ENCODE assay signal across 9 mouse cellular contexts in the genomic region with DNA sequence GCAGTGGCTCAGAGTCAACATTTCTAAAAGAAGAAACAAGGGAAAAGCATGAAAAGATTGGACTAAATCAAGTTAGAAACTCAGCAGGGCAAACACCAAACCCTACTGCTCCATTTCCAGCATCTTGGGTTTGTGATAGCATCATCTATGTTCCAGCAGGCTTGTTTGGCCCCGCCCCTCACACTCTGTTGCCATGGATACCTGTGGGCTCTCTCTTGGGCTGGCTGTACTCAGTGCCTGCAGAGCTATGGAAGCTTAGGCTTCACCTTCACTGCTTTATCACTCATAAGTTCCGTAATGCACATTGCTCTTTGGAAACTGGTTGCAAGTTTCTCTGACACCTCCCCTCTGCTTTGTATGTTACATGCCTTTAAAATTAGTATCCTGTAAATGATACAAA. TPM values are rescaled to one million over a fixed set of nuclear protein-coding genes. Genes with fewer than 3 reads are reported as not detected.
DNase-seq lines count a peak whose midpoint lies in the region; ATAC-seq and TF ChIP-seq lines count a peak whose summit lies in the region.
"Had no signal": no experiment of that assay in that cellular context is flagged by ENCODE, and none has a peak within 500 bp of the region (broad histone marks: within the 10 kb centered on the region; RNA-seq: fewer than 3 reads in every experiment).

No protein-coding gene starts in this region.

- H3K27ac ChIP-seq in forebrain, embryonic 15.5 days (replicated peaks): no peak overlapping the region
- H3K27ac ChIP-seq in midbrain, embryonic 16.5 days (ENCODE audit: low read length): no peak overlapping the region
- H3K27ac ChIP-seq in gastrocnemius, adult 2 months: no peak overlapping the region
- H3K27ac ChIP-seq: limb, embryonic 12.5 days had no signal

- intact Hi-C loops in gastrocnemius, postnatal 36 days (cut with DNase I): no loop called here
- intact Hi-C loops in gastrocnemius, adult 2 months (cut with DNase I): no loop called here

- no peaks in the 10 kb centered on the region for H3K27me3 ChIP-seq in forebrain, embryonic 15.5 days
- no peaks in the 10 kb centered on the region for H3K27me3 ChIP-seq in midbrain, embryonic 16.5 days (ENCODE audit: control insufficient read depth, insufficient read depth, low read depth, low read length)
- H3K27me3 ChIP-seq: limb, embryonic 12.5 days had no signal

- H3K9me3 ChIP-seq in forebrain, embryonic 15.5 days: no peaks in the 10 kb centered on the region
- no peaks in the 10 kb centered on the region for H3K9me3 ChIP-seq in midbrain, embryonic 16.5 days (replicated peaks; ENCODE audit: control insufficient read depth, low read length, poor library complexity, severe bottlenecking)
- H3K9me3 ChIP-seq: limb, embryonic 12.5 days had no signal

- DNase-seq in layer of hippocampus, adult 11-12 months (ENCODE audit: low spot score): peak; percentile 58
- no peak for DNase-seq in layer of hippocampus, adult 9-10 months (ENCODE audit: low spot score)
- DNase-seq in brain, adult 2 months (ENCODE audit: low read depth, low spot score): peak; percentile 80
- no peak for DNase-seq in lung, adult 18-20 months
- DNase-seq in gastrocnemius, postnatal 36 days: no peak
- no peak for DNase-seq in gastrocnemius, adult 2 months

- peaks cover 66% of the 10 kb centered on the region for H3K36me3 ChIP-seq in forebrain, embryonic 15.5 days
- H3K36me3 ChIP-seq in midbrain, embryonic 16.5 days (ENCODE audit: control insufficient read depth, insufficient read depth, low read length): peaks cover 17% of the 10 kb centered on the region

- H3K9ac ChIP-seq in forebrain, embryonic 15.5 days (replicated peaks): no peak overlapping the region
- no peak overlapping the region for H3K9ac ChIP-seq in midbrain, embryonic 16.5 days (ENCODE audit: low read depth, low read length)
- H3K9ac ChIP-seq: limb, embryonic 12.5 days had no signal

- H3K4me2 ChIP-seq in forebrain, embryonic 15.5 days (replicated peaks): no peak overlapping the region
- H3K4me2 ChIP-seq in midbrain, embryonic 16.5 days (ENCODE audit: low read length): no peak overlapping the region
- H3K4me2 ChIP-seq: limb, embryonic 12.5 days had no signal

- TF ChIP-seq CTCF in gastrocnemius, adult 2 months (IDR thresholded peaks at IDR 0.05): no peak

- 51% methylated on average over 2 of the region's 2 CpGs for WGBS in forebrain, embryonic 15.5 days
- WGBS in midbrain, embryonic 16.5 days: 46% methylated on average over 2 of the region's 2 CpGs

- H3K4me1 ChIP-seq in forebrain, embryonic 15.5 days: 0 out of 2 replicates have a peak, but pooled peaks cover 11% of the 10 kb centered on the region
- peaks cover 7% of the 10 kb centered on the region for H3K4me1 ChIP-seq in midbrain, embryonic 16.5 days (ENCODE audit: control insufficient read depth, insufficient read depth, low read length)

- no peak overlapping the region for H3K4me3 ChIP-seq in forebrain, embryonic 15.5 days
- H3K4me3 ChIP-seq in midbrain, embryonic 16.5 days (ENCODE audit: low read depth, low read length): no peak overlapping the region
- no peak overlapping the region for H3K4me3 ChIP-seq in gastrocnemius, adult 2 months
- H3K4me3 ChIP-seq: limb, embryonic 12.5 days had no signal

- ATAC-seq in forebrain, embryonic 15.5 days (replicated peaks): peak; percentile 59
- peak; percentile 75 for ATAC-seq in midbrain, embryonic 16.5 days

RNA-seq across cellular contexts. Expression of gene Lypd6b, which starts 32.4 kb away (rescaled TPM):
- 10.7 and 11.3 TPM in 2 replicates for polyA plus RNA-seq in forebrain, embryonic 15.5 days (2015; fragmentation: Nextera tagmentation; extraction: Ambion mirVana)
- polyA plus RNA-seq in midbrain, embryonic 16.5 days (2015; fragmentation: Nextera tagmentation; extraction: Ambion mirVana): 13.3 and 20.5 TPM in 2 replicates
- not detected for total RNA-seq in gastrocnemius, postnatal 36 days (2021)
- total RNA-seq in gastrocnemius, adult 2 months (2021): not detected

Comparison
In these comparisons a context has a peak if more than half of its experiments do, and no peak if none do; other contexts are left out.
1. DNase-seq: peak in layer of hippocampus, adult 11-12 months (single experiment) and brain, adult 2 months (single experiment); none in layer of hippocampus, adult 9-10 months (single experiment), lung, adult 18-20 months (0 of 2), gastrocnemius, postnatal 36 days (0 of 2) and gastrocnemius, adult 2 months (single experiment).